Mouse (Mus musculus): ENCODE results near the gene Rab8a.
"Not testable (repeated sequence)": the region's sequence is repeated elsewhere in the genome, so short reads cannot be mapped to it uniquely, and the experiment has no call there.

Rab8a gene
- long read RNA-seq, experiment 1, full-length matches to known transcripts, result 107 of 119 reads
- long read RNA-seq, experiment 1, partial matches to known transcripts, result 6 of 119 reads
- long read RNA-seq, experiment 1, other reads (novel, unspliced or antisense), result 6 of 119 reads
- long read RNA-seq, experiment 2, full-length matches to known transcripts, result 128 of 139 reads
- long read RNA-seq, experiment 2, partial matches to known transcripts, result 7 of 139 reads
- long read RNA-seq, experiment 2, other reads (novel, unspliced or antisense), result 4 of 139 reads

GRCm38 (mm10) chr8:72160707-72161697 is at the start of gene Rab8a:
TSS of gene Rab8a (plus strand) at chr8:72161200.
- intact Hi-C loops (cut with DNase I), result no loop called here

GRCm38 (mm10) chr8:72112486-72112885 is 48.5 kb upstream of the Rab8a start:
- intact Hi-C loops (cut with DNase I), result no loop called here

- intact Hi-C loops (cut with DNase I), result no loop called here
These were observed 45.8 kb upstream of the Rab8a start for GRCm38 (mm10) chr8:72115202-72115601.

GRCm38 (mm10) chr8:72118616-72119015 is 42.4 kb upstream of the Rab8a start:
- intact Hi-C loops (cut with DNase I), result no loop called here

- intact Hi-C loops (cut with DNase I), result not testable (repeated sequence)
These were observed 39.5 kb upstream of the Rab8a start for GRCm38 (mm10) chr8:72121486-72121885.

GRCm38 (mm10) chr8:72121997-72122396 is 39.0 kb upstream of the Rab8a start:
- intact Hi-C loops (cut with DNase I), result no loop called here

- intact Hi-C loops (cut with DNase I), result no loop called here
These were observed 33.2 kb upstream of the Rab8a start for GRCm38 (mm10) chr8:72127834-72128233.

GRCm38 (mm10) chr8:72131251-72131650 is 29.7 kb upstream of the Rab8a start:
- intact Hi-C loops (cut with DNase I), result no loop called here

GRCm38 (mm10) chr8:72131901-72132300 is 29.1 kb upstream of the Rab8a start:
- intact Hi-C loops (cut with DNase I), result no loop called here

- intact Hi-C loops (cut with DNase I), result no loop called here
These were observed 28.6 kb upstream of the Rab8a start for GRCm38 (mm10) chr8:72132417-72132816.

- intact Hi-C loops (cut with DNase I), result no loop called here
These were observed 28.1 kb upstream of the Rab8a start for GRCm38 (mm10) chr8:72132891-72133290.

- intact Hi-C loops (cut with DNase I), result no loop called here
These were observed 27.5 kb upstream of the Rab8a start for GRCm38 (mm10) chr8:72133507-72133906.

- intact Hi-C loops (cut with DNase I), result no loop called here
These were observed 26.1 kb upstream of the Rab8a start, which contains the start of gene Tpm4 for GRCm38 (mm10) chr8:72134756-72135445. TSS of gene Tpm4 (plus strand) at chr8:72134975.

- intact Hi-C loops (cut with DNase I), result no loop called here
These were observed 25.3 kb upstream of the Rab8a start for GRCm38 (mm10) chr8:72135446-72136301.

- intact Hi-C loops (cut with DNase I), result no loop called here
These were observed 24.6 kb upstream of the Rab8a start for GRCm38 (mm10) chr8:72136302-72136978.

GRCm38 (mm10) chr8:72137431-72137830 is 23.6 kb upstream of the Rab8a start:
- intact Hi-C loops (cut with DNase I), result no loop called here

- intact Hi-C loops (cut with DNase I), result no loop called here
These were observed 22.5 kb upstream of the Rab8a start for GRCm38 (mm10) chr8:72138456-72138855.

- intact Hi-C loops (cut with DNase I), result no loop called here
These were observed 17.7 kb upstream of the Rab8a start for GRCm38 (mm10) chr8:72143256-72143824.

- intact Hi-C loops (cut with DNase I), result no loop called here
These were observed 16.5 kb upstream of the Rab8a start for GRCm38 (mm10) chr8:72144345-72144975.
